Mouse (Mus musculus): Measurements from ENCODE around the gene Mdm2.

- TF ChIP-seq CTCF (IDR thresholded peaks at IDR 0.05; ENCODE audit: low read depth, low read length) (no peak), POLR2A (IDR thresholded peaks at IDR 0.05; ENCODE audit: extremely low read depth, insufficient read depth, low read length) (no peak)
Observed at GRCm38 (mm10) chr10:117705806-117706205, 4.8 kb downstream of the Mdm2 start.
